Mouse (Mus musculus): ENCODE results near the gene Pnn.

DNA sequence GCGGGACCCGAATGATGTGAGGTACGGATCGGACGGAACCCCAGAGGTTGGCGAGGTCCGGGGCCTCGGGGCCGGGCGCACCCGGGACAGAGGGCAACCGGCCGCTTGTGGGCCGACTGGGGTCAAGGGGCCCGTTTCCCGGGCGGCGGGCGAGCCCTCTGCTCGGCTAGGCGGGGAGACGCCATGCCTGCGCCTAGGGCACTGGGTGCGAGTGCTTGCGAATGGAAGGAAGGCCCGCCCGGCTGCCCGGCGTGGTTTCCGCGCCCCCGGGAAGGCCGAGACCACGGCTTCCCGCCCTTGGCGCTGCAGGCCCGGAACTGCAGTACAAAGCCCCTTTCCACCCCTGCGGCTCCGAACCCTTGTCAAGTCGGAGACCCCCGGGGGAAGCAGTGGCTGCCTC, 411 bp downstream of the Pnn start:
- TF ChIP-seq REST (IDR thresholded peaks at IDR 0.05; ENCODE audit: insufficient read depth, insufficient read length) (no peak), POLR2A (IDR thresholded peaks at IDR 0.05; ENCODE audit: insufficient read length, low read depth) (no peak), MAX (IDR thresholded peaks at IDR 0.05; ENCODE audit: low read depth) (no peak)

All from myocyte (in vitro differentiated cells).